Mouse (Mus musculus) frontal cortex, postnatal 36 days (tissue): Measurements from ENCODE around the gene Pxt1.

ENCODE experiments used
- DNase-seq, 2 experiments: peaks; one replicate each; pipeline ENCODE4 v3.0.0; 2022; ENCODE audit warnings: low spot score in 2 of 2

Gene Pxt1

DNA sequence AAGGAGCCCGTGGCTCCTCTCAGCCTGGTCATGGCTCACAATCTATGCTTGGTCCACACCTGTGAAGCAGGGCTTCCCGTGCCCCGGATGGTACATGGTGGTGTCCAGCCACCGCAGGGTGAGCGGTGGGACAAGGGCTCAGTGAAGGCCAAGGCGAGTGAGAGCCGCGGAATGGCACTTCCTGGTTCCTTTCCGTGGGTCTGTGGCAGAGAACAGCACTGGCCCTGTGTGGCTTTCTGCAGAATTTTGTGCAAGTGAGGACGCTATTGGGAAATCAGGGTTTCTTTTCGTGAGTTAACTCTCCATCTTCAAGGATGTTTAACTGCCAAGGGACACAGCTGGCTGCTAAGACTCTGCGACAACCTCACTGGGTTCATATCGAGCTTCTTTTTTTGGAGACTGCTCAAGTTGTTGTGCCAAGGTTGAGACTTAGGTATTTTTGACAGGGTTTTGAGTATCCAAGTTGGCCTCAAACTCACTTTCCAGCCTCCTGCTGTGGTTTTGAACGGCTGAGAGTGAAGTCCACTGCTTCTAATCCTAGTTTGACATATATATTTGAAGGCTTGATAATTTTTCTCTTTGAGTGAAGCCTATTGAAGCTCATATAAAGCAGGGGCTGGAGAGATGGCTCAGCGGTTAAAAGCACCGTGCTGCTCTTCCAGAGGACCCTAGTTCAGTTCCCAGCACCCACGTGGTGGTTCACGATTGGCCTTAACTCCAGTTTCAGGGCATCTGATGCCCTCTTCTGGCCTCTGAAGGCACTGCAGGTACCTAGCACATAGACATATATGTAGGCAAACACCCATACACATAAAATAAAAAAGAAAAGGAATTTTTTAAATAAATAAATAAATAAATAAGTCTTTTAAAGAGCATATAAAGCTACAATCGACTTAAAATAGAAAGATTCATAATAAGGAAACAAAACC, 3.6 kb upstream of the Pxt1 start:
- no peak for DNase-seq

DNA sequence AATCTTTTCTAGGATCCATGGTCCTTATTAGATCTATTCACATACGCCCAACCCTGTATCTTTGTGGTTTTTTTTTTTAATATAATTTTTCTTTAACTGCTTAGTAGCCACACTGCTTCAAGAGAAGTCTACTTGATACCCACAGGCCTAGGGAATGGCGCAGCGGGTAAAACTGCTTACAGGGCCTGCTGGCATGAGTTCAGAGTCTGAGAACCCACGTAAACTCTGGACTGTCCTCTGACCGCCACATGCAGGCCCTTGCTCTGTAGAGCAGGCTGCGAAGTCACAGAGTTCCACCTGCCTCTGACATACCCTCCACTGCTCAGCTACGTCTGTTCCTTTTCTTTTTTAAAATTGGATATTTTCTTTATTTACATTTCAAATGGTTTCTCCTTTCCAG, 841 bp upstream of the Pxt1 start:
- no peak for DNase-seq

GRCm38 (mm10) chr17:28942101-28942500, 1.5 kb downstream of the Pxt1 start:
- DNase-seq: no peak

DNA sequence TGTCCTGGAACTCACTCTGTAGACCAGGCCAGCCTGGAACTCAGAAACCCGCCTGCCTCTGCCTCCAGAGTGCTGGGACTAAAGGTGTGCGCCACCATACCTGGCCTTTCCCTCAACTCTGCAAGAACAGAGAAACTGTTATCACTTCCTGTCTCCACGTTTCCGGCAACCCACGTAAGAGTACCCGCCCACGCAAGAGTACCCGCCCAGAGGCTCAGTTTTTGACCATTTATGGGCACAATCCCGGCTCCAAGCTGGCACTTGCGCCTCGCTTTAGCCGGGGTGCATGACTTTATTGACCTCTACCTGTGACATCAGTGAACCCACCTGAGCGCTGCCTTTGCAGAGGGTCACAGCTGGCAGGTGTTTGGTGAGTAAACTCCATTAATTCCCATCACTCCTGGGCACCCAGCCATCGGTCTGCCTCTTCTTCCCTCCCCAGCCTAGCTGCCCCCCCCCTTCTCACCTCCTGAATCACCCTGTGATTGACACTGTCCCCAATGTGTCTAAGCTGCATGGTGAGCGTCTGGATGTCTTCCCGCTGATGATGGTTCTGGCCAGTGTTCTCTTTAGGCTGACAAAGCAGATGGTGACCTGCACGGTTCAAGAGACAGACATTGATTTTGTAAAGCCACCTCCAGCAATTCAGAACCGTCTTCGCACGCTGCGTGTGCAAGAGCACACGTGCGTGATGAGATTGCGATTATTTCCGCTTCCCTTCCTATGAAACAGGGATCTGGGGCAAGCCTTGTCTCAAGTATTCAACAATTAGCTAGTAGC, 2.7 kb downstream of the Pxt1 start:
- DNase-seq: no peak

DNA sequence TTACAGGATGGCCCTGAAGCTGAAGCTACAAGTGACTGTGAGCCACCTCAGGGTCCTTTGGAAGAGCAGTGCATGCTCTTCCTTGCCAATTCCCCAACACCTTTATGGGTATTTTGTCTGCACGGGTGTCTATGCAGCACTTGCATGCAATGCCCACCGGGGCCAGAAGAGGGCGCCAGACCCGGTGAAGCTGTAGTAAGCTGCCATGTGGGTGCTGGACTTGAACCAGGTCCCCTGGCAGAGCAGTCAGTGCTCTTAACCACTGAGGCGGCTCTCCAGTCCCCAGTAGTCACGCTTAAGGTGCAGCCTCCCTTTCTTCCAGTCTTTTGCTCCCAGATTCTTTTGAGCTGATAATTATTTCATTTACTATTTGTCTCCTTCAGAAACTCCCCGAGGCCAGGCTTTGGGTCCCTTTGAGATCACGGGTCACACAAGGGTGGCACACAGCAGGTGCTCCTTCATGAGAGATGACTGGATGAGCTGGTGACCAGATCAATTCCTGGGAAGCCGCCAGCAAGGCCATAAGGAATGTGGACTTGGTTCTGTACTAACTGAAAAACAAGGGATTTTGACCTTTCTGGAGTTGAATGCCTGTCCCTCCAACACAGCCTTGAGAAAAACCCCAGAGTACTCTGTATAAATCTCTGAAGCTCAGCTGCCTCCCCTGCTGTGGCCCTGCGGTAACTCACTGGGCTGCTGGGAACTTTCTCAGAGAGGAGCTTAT, 6.9 kb downstream of the Pxt1 start:
- DNase-seq: no peak

- no peak for DNase-seq
Observed at GRCm38 (mm10) chr17:28936133-28936532, 7.5 kb downstream of the Pxt1 start.

DNA sequence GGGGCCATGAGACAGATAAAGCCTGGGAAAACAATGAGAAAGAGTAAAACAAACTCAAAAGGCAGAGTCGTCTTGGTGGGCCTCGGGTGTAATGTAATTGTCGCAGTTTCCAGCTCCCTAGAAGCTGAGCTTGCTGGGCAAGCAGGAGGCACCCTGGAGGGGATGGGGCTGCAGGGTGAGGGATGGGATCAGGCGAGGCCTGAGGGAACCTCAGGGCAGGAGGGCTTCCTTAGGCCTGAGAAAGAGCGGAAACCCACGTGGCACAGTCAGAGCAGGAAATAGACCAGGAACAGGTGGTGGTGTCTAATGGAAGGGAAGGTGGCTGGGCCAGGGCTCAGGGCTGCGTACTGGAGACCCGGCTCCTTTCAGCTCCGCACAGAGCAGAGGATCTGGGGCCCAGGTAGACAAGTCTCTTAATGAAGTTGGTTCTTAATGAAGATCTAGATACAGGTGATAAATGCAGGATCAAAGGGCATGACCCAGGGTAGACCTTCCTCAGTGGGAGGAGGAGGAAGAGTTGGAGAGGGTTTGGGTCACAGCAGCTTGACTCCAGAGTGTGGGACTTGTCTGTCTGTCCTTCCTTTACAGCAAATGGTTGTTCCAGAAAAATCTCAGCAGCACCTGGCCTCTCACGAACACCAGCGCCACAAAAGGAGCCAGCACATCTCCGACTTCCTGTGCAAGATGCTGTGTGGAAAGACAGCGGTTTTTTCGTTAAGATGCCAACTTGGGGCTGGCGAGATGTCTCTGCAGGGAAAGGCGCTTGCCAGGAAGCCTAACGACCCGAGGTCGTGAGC, 9.3 kb downstream of the Pxt1 start:
- DNase-seq: no peak

GRCm38 (mm10) chr17:28932274-28932673, 11.4 kb downstream of the Pxt1 start:
- DNase-seq: no peak

GRCm38 (mm10) chr17:28931436-28932211, 12.0 kb downstream of the Pxt1 start:
- DNase-seq: no peak

DNA sequence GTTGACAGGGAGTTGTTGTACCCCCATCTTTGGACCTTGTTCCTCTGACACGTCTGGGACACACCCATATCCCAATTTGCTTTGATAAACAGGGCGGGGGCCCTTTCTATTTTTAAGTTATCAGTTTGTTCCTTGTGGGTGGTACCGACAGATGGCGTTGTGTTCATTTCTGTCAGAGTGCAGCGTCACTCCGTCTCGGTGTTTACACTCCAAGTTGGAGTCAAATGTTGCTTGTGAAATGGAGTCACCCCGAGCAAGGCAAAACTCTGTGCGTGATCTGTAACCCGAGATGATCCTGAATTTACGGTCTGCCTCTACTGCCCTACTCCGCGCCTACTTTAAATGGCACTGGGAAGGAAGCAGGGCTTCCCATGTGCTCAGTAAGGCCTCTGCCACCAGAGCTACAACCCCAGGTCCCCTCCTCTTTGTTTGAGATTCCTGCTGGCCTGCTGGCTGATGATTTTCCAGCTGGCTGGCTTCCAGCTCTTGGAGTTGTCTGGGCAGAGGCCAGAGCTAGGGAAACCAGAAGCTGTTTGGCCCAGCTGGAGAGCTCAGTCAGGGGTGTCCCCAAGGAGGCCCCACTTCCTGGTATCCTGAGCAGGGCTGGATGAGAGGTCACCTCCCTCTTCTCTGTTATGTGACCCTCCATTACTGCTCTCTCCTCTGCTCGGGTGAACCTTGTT, 13.1 kb downstream of the Pxt1 start:
- DNase-seq: peak; percentile 33 to 53

DNA sequence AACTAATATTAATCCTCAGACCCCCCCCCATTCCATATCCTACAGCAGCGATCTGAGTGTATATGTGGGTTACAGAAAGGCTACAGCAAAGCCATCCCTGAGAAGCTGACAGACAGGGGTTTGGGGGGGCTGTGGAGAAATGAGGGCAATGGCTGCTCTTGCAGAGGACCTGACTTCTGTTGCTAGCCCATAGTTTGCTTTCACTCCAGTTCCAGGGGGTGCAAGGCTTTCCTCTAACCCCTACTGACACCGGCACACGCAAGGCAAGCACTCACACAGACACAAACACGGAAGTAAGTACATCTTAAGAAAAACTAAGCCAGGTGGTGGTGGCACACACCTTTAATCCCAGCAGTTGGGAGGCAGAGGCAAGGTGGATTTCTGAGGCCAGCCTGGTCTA, 14.3 kb downstream of the Pxt1 start:
- DNase-seq: no peak

- no peak for DNase-seq
Observed at GRCm38 (mm10) chr17:28928004-28928403, 15.6 kb downstream of the Pxt1 start.

DNA sequence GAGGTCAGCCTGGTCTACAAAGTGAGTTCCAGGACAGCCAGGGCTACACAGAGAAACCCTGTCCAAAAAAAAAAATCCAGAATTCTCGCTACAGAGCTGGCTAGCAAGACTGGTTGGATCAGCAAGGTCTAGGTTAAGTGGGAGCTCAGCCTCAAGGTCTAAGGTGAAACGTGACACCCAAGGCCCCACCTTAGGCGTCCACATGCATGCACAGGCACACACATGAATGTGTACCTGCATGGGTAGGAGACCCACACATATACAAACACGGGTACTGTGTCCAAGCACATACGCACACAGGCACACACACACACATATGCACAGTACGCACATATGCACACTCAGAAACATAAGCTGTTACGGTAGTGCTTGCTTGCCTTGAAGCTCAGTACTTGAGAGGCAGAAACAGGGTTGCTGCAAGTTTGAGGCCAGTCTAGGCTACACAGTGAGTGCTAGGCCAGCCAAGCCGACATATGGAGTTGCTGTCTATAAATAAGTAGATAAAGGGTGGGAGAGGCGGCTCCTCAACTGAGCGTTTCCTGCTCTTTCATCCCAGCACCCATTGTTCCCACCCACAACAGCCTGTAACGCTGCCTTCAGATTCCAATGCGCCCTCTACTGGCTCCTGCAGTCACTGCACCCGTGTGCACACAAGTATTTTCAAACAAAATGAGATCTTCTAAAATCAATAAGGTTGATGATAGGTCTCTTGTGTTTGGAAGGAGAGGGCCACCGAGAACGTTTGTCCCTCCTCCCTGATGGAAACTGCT, 16.6 kb downstream of the Pxt1 start:
- peak; percentile 26 to 48 for DNase-seq

DNA sequence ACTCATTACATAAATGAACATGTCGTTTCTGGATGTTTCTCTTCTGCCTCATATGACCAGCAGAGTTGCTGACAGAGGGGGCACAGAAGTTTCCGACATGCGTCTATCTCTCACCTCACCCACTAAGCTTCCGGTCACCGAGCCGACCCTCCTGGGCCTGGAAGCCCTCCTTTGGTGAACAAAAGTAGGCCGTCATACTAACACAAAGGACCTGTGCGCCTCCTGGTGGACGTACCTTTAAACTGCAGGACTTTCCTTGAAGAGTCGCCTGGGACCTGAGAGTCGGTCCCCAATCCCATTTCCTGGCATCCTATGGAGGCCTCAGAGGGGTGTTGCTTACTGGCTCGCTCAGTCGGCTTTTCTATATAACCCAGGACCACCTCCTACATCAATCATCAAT, 17.3 kb downstream of the Pxt1 start:
- DNase-seq: peak; percentile 78 to 90

- DNase-seq: no peak
Observed at GRCm38 (mm10) chr17:28924957-28925595, 18.6 kb downstream of the Pxt1 start.

DNA sequence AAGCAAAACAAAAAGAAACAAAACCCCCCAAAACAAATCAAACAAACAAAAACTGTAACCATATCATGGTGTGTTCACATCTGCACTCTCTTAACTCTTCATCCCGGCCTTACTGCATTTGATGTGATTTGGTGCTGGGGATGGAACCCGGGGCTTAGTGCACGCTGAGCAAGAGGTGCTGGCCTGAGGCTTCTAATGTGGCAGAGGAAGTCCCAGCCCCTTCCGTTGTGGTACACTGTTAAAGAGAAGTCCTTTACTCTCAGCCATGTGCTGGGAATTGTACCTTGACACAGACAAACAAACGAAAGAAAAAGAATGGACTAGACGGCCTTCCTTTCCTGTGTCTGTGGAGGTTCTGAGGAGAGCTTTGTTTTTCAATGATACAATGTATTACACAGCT, 21.5 kb downstream of the Pxt1 start:
- DNase-seq: no peak

DNA sequence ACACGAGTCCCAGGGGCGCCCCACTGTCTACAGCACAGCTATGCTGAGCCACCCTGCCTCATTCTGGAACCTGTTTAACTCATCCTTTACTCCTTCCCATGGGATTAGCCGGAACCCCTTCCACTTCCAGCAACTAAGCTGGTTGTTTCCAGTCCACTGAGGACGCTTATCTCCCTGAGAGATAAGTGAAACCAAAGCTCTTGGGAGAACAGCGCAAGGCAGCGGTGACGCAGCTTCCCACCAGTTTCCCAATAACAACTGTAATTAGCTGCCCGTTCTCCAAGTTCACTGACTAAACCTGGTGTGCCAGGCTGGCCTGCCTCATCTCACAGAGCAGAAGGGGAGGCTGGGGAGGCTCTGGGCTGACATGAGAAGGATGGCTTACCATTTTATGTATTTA, 22.6 kb downstream of the Pxt1 start:
- DNase-seq: no peak

DNA sequence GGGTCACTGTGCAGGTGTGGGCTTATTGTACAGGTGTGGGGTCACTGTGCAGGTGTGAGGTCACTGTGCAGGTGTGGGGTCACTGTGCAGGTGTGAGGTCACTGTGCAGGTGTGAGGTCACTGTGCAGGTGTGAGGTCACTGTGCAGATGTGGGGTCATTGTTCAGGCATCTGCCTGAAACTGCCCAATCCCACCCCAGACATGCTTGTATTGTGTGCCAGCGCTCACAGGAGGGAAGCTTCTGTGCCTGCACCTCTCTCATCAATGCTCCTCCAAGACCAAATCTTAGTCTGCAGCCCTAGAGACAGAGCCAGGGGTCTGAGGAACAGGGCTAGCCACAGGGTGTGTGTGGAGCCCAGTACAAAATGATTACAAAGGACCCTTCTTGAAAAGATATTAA, 27.1 kb downstream of the Pxt1 start:
- no peak for DNase-seq
